23 mouse cellular contexts compared by ENCODE assay signal in genomic region chr13:90754451-90754850, GRCm38 (mm10).
"Had no signal": no experiment of that assay in that cellular context is flagged by ENCODE, and none has a peak within 500 bp of the region (broad histone marks: within the 10 kb centered on the region; RNA-seq: fewer than 3 reads in every experiment).

No protein-coding gene starts in this region.

- H3K4me1 ChIP-seq: hindbrain, embryonic 13.5 days; hindbrain, embryonic 15.5 days; kidney, embryonic 15.5 days; limb, embryonic 13.5 days; limb, embryonic 15.5 days; liver, embryonic 12.5 days had no signal

- DNase-seq: forebrain, postnatal 0 days; gastrocnemius, postnatal 14 days; gastrocnemius, postnatal 36 days; heart, adult 18-20 months; heart, postnatal 10 days; heart, postnatal 36 days; kidney, adult 11 months; kidney, adult 2 months; kidney, adult 9 months; kidney, postnatal 14 days; kidney, postnatal 36 days; layer of hippocampus, adult 9-11 months; layer of hippocampus, postnatal 36 days; left cerebral cortex, postnatal 4 days had no signal

- H3K4me3 ChIP-seq: hindbrain, embryonic 13.5 days; hindbrain, embryonic 15.5 days; kidney, embryonic 15.5 days; limb, embryonic 13.5 days; limb, embryonic 15.5 days; liver, embryonic 12.5 days had no signal

- H3K9ac ChIP-seq: forebrain, postnatal 0 days; hindbrain, embryonic 13.5 days; hindbrain, embryonic 15.5 days; kidney, embryonic 15.5 days; limb, embryonic 13.5 days; limb, embryonic 15.5 days; liver, embryonic 12.5 days had no signal

- H3K27ac ChIP-seq: hindbrain, embryonic 13.5 days; hindbrain, embryonic 15.5 days; hindbrain, postnatal 0 days; kidney, embryonic 15.5 days; kidney, postnatal 0 days; limb, embryonic 13.5 days; limb, embryonic 15.5 days; liver, embryonic 12.5 days had no signal

- H3K36me3 ChIP-seq: hindbrain, embryonic 13.5 days; hindbrain, embryonic 15.5 days; kidney, embryonic 15.5 days; limb, embryonic 13.5 days; limb, embryonic 15.5 days; liver, embryonic 12.5 days had no signal

- H3K9me3 ChIP-seq: hindbrain, embryonic 13.5 days; hindbrain, embryonic 15.5 days; kidney, embryonic 15.5 days; limb, embryonic 13.5 days; limb, embryonic 15.5 days; liver, embryonic 12.5 days had no signal

- H3K27me3 ChIP-seq: hindbrain, embryonic 13.5 days; hindbrain, embryonic 15.5 days; kidney, embryonic 15.5 days; limb, embryonic 13.5 days; limb, embryonic 15.5 days; liver, embryonic 12.5 days had no signal

- ATAC-seq: forebrain, postnatal 0 days; hindbrain, postnatal 0 days; intestine, embryonic 16.5 days; liver, embryonic 12.5 days had no signal

- H3K4me2 ChIP-seq: hindbrain, embryonic 13.5 days; hindbrain, embryonic 15.5 days; kidney, embryonic 15.5 days; limb, embryonic 13.5 days; limb, embryonic 15.5 days; liver, embryonic 12.5 days had no signal
